ENCODE assay signal across 18 mouse cellular contexts in genomic region chr9:56456426-56456825, GRCm38 (mm10). TPM values are rescaled to one million over a fixed set of nuclear protein-coding genes. Genes with fewer than 3 reads are reported as not detected.
DNase-seq lines count a peak whose midpoint lies in the region; ATAC-seq and TF ChIP-seq lines count a peak whose summit lies in the region.
"Had no signal": no experiment of that assay in that cellular context is flagged by ENCODE, and none has a peak within 500 bp of the region (broad histone marks: within the 10 kb centered on the region; RNA-seq: fewer than 3 reads in every experiment).

No protein-coding gene starts in this region.

- H3K36me3 ChIP-seq in heart, adult 2 months (ENCODE audit: control insufficient read depth, insufficient read depth, low read length): peaks cover 3% of the 10 kb centered on the region
- H3K36me3 ChIP-seq in heart, embryonic 10.5 days: 0 out of 2 replicates have a peak, but pooled peaks cover 6% of the 10 kb centered on the region
- H3K36me3 ChIP-seq in liver, adult 2 months (ENCODE audit: control insufficient read depth, insufficient read depth, low read length): no peaks in the 10 kb centered on the region
- H3K36me3 ChIP-seq in liver, embryonic 11.5 days (ENCODE audit: control insufficient read depth, insufficient read depth, low read length): no peaks in the 10 kb centered on the region; the same call in 1 of the 2 replicates
- no peaks in the 10 kb centered on the region for H3K36me3 ChIP-seq in stomach, postnatal 0 days (ENCODE audit: control insufficient read depth, insufficient read depth, low read length)
- H3K36me3 ChIP-seq in hindbrain, embryonic 10.5 days: no peaks in the 10 kb centered on the region

- no peak for ATAC-seq in liver, embryonic 11.5 days (replicated peaks; ENCODE audit: low FRiP score)
- ATAC-seq in stomach, postnatal 0 days (ENCODE audit: low FRiP score, low TSS enrichment): peak; percentile 64; the same call in 1 of the 2 replicates
- ATAC-seq: forebrain, embryonic 16.5 days; hindbrain, embryonic 16.5 days had no signal

- TF ChIP-seq CTCF in heart, adult 2 months (IDR thresholded peaks at IDR 0.05): no peak
- TF ChIP-seq CTCF in liver, adult 2 months (IDR thresholded peaks at IDR 0.05; ENCODE audit: low read depth, low read length): no peak
- TF ChIP-seq CTCF in stomach, postnatal 0 days (IDR thresholded peaks at IDR 0.05; ENCODE audit: low read depth): no peak

- DNase-seq in heart, adult 2 months: no peak
- DNase-seq in heart, embryonic 10.5 days (ENCODE audit: low spot score): no peak
- DNase-seq in liver, adult 2 months (ENCODE audit: extremely low read depth, low read depth, low spot score): peak; percentile 68
- DNase-seq in liver, embryonic 11.5 days (ENCODE audit: low spot score): no peak
- peak; percentile 50 for DNase-seq in stomach, postnatal 0 days (ENCODE audit: low spot score)
- peak; percentile 44 for DNase-seq in thymus, postnatal 4 days
- DNase-seq in hindbrain, embryonic 10.5 days (ENCODE audit: low spot score): no peak
- no peak for DNase-seq in frontal cortex, postnatal 25 days (ENCODE audit: low spot score in 2 of 2)
- DNase-seq: adrenal gland, adult 2 months; cerebellum, postnatal 14 days; heart, postnatal 4 days; retina, postnatal 1 day had no signal

- no peak overlapping the region for H3K9ac ChIP-seq in heart, adult 2 months (ENCODE audit: low read depth, low read length)
- H3K9ac ChIP-seq in liver, adult 2 months (ENCODE audit: low read depth, low read length): 0 out of 2 replicates have a peak overlapping the region, but pooled peaks have one; percentile 17
- H3K9ac ChIP-seq in liver, embryonic 11.5 days (ENCODE audit: low read depth, low read length): no peak overlapping the region
- no peak overlapping the region for H3K9ac ChIP-seq in stomach, postnatal 0 days (ENCODE audit: low read length)
- H3K9ac ChIP-seq: liver, embryonic 14.5 days had no signal

- peak overlapping the region; percentile 8 for H3K27ac ChIP-seq in heart, adult 2 months
- H3K27ac ChIP-seq in heart, embryonic 10.5 days: no peak overlapping the region
- H3K27ac ChIP-seq in liver, adult 2 months (replicated peaks; ENCODE audit: insufficient read depth, low read depth, low read length): peak overlapping the region; percentile 66
- no peak overlapping the region for H3K27ac ChIP-seq in liver, embryonic 11.5 days (ENCODE audit: low read depth, low read length)
- H3K27ac ChIP-seq in stomach, postnatal 0 days (replicated peaks): no peak overlapping the region; the same call in 1 of the 2 replicates
- H3K27ac ChIP-seq in hindbrain, embryonic 10.5 days: no peak overlapping the region
- H3K27ac ChIP-seq: kidney, postnatal 0 days; liver, embryonic 14.5 days; macrophage had no signal

- WGBS in heart, adult 2 months: 80% methylated on average over 3 of the region's 3 CpGs
- WGBS in heart, embryonic 10.5 days: 92% methylated on average over 3 of the region's 3 CpGs
- 52% methylated on average over 3 of the region's 3 CpGs for WGBS in liver, adult 2 months
- 83% methylated on average over 3 of the region's 3 CpGs for WGBS in liver, embryonic 11.5 days
- WGBS in stomach, postnatal 0 days: 77% methylated on average over 3 of the region's 3 CpGs
- 94% methylated on average over 3 of the region's 3 CpGs for WGBS in hindbrain, embryonic 10.5 days

- TF ChIP-seq EP300 in heart, adult 2 months (IDR thresholded peaks at IDR 0.05; ENCODE audit: insufficient read depth, low read depth, low read length): no peak
- no peak for TF ChIP-seq EP300 in stomach, postnatal 0 days (optimal IDR thresholded peaks at IDR 0.05)

- H3K4me2 ChIP-seq in liver, embryonic 11.5 days: no peak overlapping the region
- no peak overlapping the region for H3K4me2 ChIP-seq in stomach, postnatal 0 days (replicated peaks; ENCODE audit: low read depth)
- H3K4me2 ChIP-seq: midbrain, embryonic 11.5 days had no signal

- no peak for TF ChIP-seq POLR2A in heart, adult 2 months (IDR thresholded peaks at IDR 0.05; ENCODE audit: insufficient read depth, low read depth, low read length)
- no peak for TF ChIP-seq POLR2A in liver, adult 2 months (IDR thresholded peaks at IDR 0.05; ENCODE audit: extremely low read depth, insufficient read depth, low read length)

- H3K9me3 ChIP-seq in heart, embryonic 10.5 days: no peaks in the 10 kb centered on the region
- H3K9me3 ChIP-seq in liver, embryonic 11.5 days (ENCODE audit: control insufficient read depth, low read length): no peaks in the 10 kb centered on the region
- H3K9me3 ChIP-seq in stomach, postnatal 0 days (ENCODE audit: control insufficient read depth, low read length): no peaks in the 10 kb centered on the region
- no peaks in the 10 kb centered on the region for H3K9me3 ChIP-seq in hindbrain, embryonic 10.5 days

- intact Hi-C loops in heart, adult 2 months (cut with DNase I): no loop called here

- peaks cover 5% of the 10 kb centered on the region for H3K79me2 ChIP-seq in heart, adult 2 months (replicated peaks; ENCODE audit: control insufficient read depth, insufficient read depth, low read length)
- peaks cover 6% of the 10 kb centered on the region; the same call in 1 of the 2 replicates for H3K79me2 ChIP-seq in liver, adult 2 months (ENCODE audit: control insufficient read depth, insufficient read depth, low read length)

- H3K27me3 ChIP-seq in heart, adult 2 months (ENCODE audit: control insufficient read depth, insufficient read depth, low read length): no peaks in the 10 kb centered on the region
- H3K27me3 ChIP-seq in heart, embryonic 10.5 days (ENCODE audit: insufficient read depth, poor library complexity, severe bottlenecking): no peaks in the 10 kb centered on the region
- H3K27me3 ChIP-seq in liver, adult 2 months (ENCODE audit: control insufficient read depth, insufficient read depth, low read length): no peaks in the 10 kb centered on the region
- no peaks in the 10 kb centered on the region for H3K27me3 ChIP-seq in liver, embryonic 11.5 days (replicated peaks; ENCODE audit: control insufficient read depth, insufficient read depth, low read length)
- H3K27me3 ChIP-seq in stomach, postnatal 0 days (ENCODE audit: control insufficient read depth, insufficient read depth, low read length): no peaks in the 10 kb centered on the region
- no peaks in the 10 kb centered on the region for H3K27me3 ChIP-seq in hindbrain, embryonic 10.5 days (ENCODE audit: insufficient read depth, poor library complexity, severe bottlenecking)

- peaks cover 6% of the 10 kb centered on the region for H3K4me1 ChIP-seq in heart, adult 2 months (ENCODE audit: control insufficient read depth, insufficient read depth, low read length)
- no peaks in the 10 kb centered on the region; the same call in 1 of the 2 replicates for H3K4me1 ChIP-seq in heart, embryonic 10.5 days
- peaks cover 7% of the 10 kb centered on the region; the same call in 1 of the 2 replicates for H3K4me1 ChIP-seq in liver, adult 2 months (ENCODE audit: control insufficient read depth, insufficient read depth, low read length)
- peaks cover 6% of the 10 kb centered on the region for H3K4me1 ChIP-seq in liver, embryonic 11.5 days (replicated peaks; ENCODE audit: control insufficient read depth, insufficient read depth, low read length)
- no peaks in the 10 kb centered on the region for H3K4me1 ChIP-seq in stomach, postnatal 0 days (replicated peaks; ENCODE audit: control insufficient read depth, insufficient read depth)
- H3K4me1 ChIP-seq in hindbrain, embryonic 10.5 days (replicated peaks): no peaks in the 10 kb centered on the region

- no peak overlapping the region for H3K4me3 ChIP-seq in heart, adult 2 months
- no peak overlapping the region for H3K4me3 ChIP-seq in heart, embryonic 10.5 days
- no peak overlapping the region for H3K4me3 ChIP-seq in liver, adult 2 months (ENCODE audit: insufficient read depth, low read depth, low read length)
- no peak overlapping the region for H3K4me3 ChIP-seq in liver, embryonic 11.5 days (ENCODE audit: low read depth, low read length)
- no peak overlapping the region for H3K4me3 ChIP-seq in stomach, postnatal 0 days (ENCODE audit: low read depth, low read length)
- H3K4me3 ChIP-seq in hindbrain, embryonic 10.5 days: no peak overlapping the region

RNA-seq across cellular contexts. Expression of gene Hmg20a, which starts 38.0 kb away (rescaled TPM):
- 10 to 100 TPM; 18.0 to 19.4 TPM for total RNA-seq in heart, adult 2 months (2021)
- polyA plus RNA-seq in heart, adult 2 months (2012; rRNA removed): 18.6 and 29.0 TPM in 2 replicates
- 56.9 and 62.4 TPM in 2 replicates for polyA plus RNA-seq in heart, embryonic 10.5 days (2016; fragmentation: Nextera tagmentation; extraction: Ambion mirVana)
- total RNA-seq in liver, adult 2 months (2014; rRNA removed): 6.6 and 8.3 TPM in 2 replicates
- polyA plus RNA-seq in liver, adult 2 months (2012; rRNA removed): 6.0 and 6.8 TPM in 2 replicates
- 38.0 and 42.2 TPM in 2 replicates for polyA plus RNA-seq in liver, embryonic 11.5 days (2014; fragmentation: Nextera tagmentation; extraction: Ambion mirVana)
- polyA plus RNA-seq in stomach, postnatal 0 days (2015; fragmentation: Nextera tagmentation; extraction: Ambion mirVana): 15.2 and 15.6 TPM in 2 replicates
- polyA plus RNA-seq in hindbrain, embryonic 10.5 days (2016; fragmentation: Nextera tagmentation; extraction: Ambion mirVana): 66.9 and 70.3 TPM in 2 replicates

RNA-seq across cellular contexts. Expression of gene Peak1, which starts 38.6 kb away (rescaled TPM):
- total RNA-seq in heart, adult 2 months (2021): 10 to 100 TPM; 37.5 to 37.8 TPM
- polyA plus RNA-seq in heart, adult 2 months (2012; rRNA removed): 10.4 and 19.2 TPM in 2 replicates
- polyA plus RNA-seq in heart, embryonic 10.5 days (2016; fragmentation: Nextera tagmentation; extraction: Ambion mirVana): 10.0 and 10.3 TPM in 2 replicates
- total RNA-seq in liver, adult 2 months (2014; rRNA removed): 9.4 and 10.7 TPM in 2 replicates
- 2.1 and 2.8 TPM in 2 replicates for polyA plus RNA-seq in liver, adult 2 months (2012; rRNA removed)
- 8.7 and 10.0 TPM in 2 replicates for polyA plus RNA-seq in liver, embryonic 11.5 days (2014; fragmentation: Nextera tagmentation; extraction: Ambion mirVana)
- 4.2 and 4.5 TPM in 2 replicates for polyA plus RNA-seq in stomach, postnatal 0 days (2015; fragmentation: Nextera tagmentation; extraction: Ambion mirVana)
- polyA plus RNA-seq in hindbrain, embryonic 10.5 days (2016; fragmentation: Nextera tagmentation; extraction: Ambion mirVana): 5.1 and 8.0 TPM in 2 replicates

Comparison
In these comparisons a context has a peak if more than half of its experiments do, and no peak if none do; other contexts are left out.
1. DNase-seq: peak in liver, adult 2 months (single experiment), stomach, postnatal 0 days (single experiment) and thymus, postnatal 4 days (single experiment); none in heart, adult 2 months (0 of 2), heart, embryonic 10.5 days (single experiment), liver, embryonic 11.5 days (single experiment), hindbrain, embryonic 10.5 days (single experiment) and frontal cortex, postnatal 25 days (0 of 2).
2. H3K27ac ChIP-seq: peak in heart, adult 2 months (single experiment) and liver, adult 2 months (single experiment); none in heart, embryonic 10.5 days (single experiment), liver, embryonic 11.5 days (single experiment), stomach, postnatal 0 days (single experiment) and hindbrain, embryonic 10.5 days (single experiment).